Mouse (Mus musculus) R1 (cell line): Measurements from ENCODE around the gene D11Wsu47e.
A peak's percentile ranks its signal among the peaks of the same experiment; 100 is the strongest.

Experiments used
- DNase-seq: peaks from one replicate; pipeline ENCODE4 v3.0.0-alpha.2; 2018; ENCODE audit warnings: low read depth, low spot score

Gene D11Wsu47e

DNA sequence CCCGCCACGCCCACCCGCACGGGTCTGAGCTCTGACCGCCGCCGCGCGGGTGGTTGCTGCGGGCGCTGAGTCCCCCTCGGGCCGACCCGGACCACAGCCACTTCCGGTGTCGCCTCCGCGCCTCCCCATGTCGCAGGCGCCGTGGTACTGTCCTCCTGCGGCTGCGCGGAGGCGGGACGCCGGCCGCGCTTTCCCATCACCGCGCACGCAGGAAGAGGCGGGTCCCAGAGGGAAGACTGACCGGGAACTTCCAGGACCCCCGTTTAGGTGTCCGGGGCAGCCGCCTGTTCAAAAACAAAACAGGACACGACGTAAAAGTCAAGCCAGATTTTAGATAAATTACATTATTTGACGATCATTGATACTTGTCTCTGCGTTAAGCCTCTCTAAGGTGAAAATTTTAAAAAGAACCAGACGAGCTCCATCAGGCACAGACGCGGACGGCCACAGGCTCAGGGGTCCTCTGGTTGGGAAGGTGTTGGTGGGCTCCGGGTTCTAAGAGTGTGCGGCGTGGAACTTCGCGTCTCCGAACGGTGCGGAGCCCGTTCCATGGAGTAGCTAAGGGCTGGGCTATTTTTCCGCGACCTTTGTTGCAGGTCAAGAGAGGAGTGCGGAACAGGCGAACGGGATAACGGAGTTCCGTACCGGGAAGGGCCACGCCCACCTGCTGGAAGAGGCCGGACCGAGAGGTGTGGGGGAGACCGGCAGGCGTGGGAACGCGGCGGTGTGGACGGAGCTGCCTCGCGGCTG, at the start of gene D11Wsu47e, which contains the start of gene Fam104a:
Gene D11Wsu47e, plus strand, starts transcription at position 456 of the 750 bp plus-strand sequence.
Gene Fam104a, minus strand, starts transcription at position 199 of the 750 bp plus-strand sequence.
- DNase-seq: peak; percentile 94

- no peak for DNase-seq
Measured at GRCm38 (mm10) chr11:113634699-113635121, 49.5 kb upstream of the D11Wsu47e start.

DNA sequence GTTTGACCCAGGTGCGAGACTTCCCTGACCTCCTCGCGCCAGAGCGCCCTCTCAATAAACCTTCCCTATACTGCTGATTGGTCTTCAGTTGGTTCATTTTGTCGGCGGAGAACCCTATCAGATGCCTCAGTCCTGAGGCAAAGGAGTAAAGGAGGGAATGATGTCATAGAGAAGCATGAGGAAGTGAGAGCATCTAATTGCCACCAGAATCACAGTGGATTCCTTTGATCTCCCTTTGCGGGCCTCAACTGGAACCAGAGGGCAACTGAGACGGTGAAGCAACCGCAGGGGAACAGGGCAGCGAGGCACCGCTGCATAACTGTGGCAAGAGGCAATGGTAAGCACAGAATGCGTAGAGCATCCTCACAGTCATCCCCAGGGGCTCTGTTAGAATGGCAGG, 45.5 kb upstream of the D11Wsu47e start:
- DNase-seq: no peak

DNA sequence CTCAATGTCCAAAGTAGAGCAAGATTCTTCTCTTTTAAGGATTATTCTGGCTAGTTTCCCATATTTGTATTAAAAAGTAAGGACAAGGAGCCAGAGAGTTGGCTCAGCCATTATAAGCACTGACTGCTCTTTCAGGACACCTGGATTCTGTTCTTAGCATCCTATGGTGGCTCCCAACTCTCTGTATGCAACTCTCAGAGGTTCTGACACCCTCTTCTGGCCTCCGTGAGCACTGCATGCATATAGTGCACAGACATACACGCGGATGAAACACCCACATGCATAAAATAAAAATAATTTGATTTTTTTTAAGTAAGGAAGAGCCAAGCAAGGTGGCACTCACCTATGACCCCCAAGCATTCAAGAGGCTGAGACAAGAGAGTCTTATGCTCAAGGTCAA, 39.0 kb upstream of the D11Wsu47e start:
- peak; percentile 51 for DNase-seq

- peak; percentile 84 for DNase-seq
Measured at GRCm38 (mm10) chr11:113648152-113648551, 36.1 kb upstream of the D11Wsu47e start.

DNA sequence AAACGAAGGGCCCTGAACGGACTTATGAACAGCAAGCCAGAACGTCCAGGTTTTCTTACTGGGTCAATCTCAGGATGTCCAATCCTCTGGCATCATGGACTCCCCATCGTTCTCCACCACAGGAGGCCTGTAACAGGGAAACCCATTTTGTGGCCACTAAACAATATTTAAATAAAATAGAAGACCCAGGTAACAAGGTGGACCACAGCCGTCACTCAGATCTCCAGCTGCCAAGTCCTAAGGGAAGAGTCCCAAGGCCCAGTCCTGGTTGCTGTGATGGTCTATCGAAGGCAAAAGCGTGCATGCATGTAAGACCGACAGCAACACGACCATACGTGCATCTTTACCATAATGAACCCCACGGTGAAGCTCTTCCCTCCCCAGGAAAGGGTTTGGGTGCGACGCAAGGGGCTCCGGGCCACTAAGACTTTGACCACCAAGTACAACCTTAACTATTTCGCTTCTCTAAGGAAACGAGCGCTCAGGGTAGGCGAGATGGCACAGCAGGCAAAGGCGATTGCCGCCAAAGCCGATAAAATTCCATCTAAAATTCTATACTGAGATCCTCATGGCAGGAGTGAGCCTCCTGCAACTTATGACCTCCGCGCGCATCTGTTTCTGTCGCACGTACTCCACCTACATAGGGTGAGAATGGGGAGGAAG, 35.4 kb upstream of the D11Wsu47e start, which contains the start of gene Cog1:
Gene Cog1, plus strand, starts transcription at position 480 of the 663 bp plus-strand sequence.
- no peak for DNase-seq

GRCm38 (mm10) chr11:113649353-113650210, 34.6 kb upstream of the D11Wsu47e start, which contains the start of gene Slc39a11:
Slc39a11 (minus strand) TSS chr11:113650079.
- DNase-seq: peak; percentile 74

GRCm38 (mm10) chr11:113651206-113651906, 32.9 kb upstream of the D11Wsu47e start:
- DNase-seq: no peak

DNA sequence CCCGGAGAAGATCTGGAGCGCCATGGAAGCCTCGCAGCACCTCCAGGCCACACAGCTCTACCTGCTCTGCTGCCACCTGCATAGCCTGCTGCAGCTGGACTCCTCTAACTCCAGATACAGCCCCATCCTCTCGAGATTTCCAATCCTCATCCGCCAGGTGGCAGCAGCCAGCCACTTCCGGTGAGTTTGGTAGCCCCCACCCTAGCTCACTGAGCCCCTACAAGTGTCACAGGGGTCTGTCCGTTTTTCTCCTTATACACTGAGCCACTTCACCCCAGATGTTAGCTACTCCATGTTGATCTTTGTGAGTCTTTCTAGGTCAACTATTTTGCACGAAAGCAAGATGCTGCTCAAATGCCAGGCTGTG, 32.3 kb upstream of the D11Wsu47e start:
- DNase-seq: peak; percentile 80

GRCm38 (mm10) chr11:113652516-113652915, 31.7 kb upstream of the D11Wsu47e start:
- no peak for DNase-seq

GRCm38 (mm10) chr11:113654105-113654504, 30.1 kb upstream of the D11Wsu47e start:
- DNase-seq: no peak

DNA sequence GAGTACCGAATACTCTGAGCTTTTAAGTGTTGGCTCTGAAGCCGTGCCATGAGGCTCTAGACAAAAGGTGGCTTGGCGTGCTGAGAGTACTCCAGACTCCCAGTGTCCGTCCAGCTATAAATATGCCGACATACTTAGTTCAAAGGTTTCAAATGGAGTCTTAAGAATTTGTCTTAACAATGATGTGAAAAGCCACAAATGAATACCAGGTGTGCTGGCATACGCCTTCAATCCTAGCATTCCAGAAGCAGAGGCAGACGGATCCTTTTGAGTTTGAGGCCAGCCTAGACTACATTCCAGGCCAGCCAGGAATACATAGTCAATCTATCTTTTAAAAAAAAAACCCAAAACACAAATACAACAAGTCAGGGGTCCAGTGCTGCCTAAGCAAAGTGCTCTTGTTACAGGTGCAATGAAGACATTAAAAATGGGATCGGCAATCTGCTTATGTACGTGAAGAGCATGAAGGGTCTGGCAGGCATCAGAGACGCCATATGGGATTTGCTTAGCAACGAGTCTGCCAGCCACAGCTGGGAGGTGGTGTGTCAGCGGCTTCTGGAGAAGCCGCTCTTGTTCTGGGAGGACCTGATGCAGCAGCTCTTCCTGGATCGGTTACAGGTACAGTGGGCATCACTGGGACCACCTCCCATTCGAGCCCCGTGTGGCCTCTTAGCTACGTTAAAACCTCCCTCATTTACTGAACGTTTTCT, 29.5 kb upstream of the D11Wsu47e start:
- DNase-seq: no peak

- DNase-seq: no peak
Measured at GRCm38 (mm10) chr11:113656511-113656932, 27.7 kb upstream of the D11Wsu47e start.

- DNase-seq: no peak
Measured at GRCm38 (mm10) chr11:113657221-113657620, 27.0 kb upstream of the D11Wsu47e start.

DNA sequence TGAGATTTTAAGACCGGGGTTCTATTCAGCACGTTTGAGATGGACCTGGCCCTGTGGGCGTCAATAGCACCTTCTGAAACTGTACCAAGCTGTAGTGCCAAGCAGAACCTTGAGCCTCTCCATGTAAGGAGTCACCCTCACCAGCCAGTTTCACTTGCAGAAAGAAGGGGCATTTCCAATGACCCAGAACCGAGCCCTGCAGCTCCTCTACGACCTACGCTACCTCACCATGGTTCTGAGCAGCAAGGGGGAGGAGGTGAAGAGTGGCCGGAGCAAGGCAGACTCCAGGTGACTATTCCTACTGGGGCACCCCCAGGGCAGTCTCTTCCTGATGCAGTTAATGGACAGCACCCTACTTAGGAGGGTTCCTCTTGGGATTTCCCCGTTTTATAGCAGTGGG, 25.9 kb upstream of the D11Wsu47e start:
- DNase-seq: no peak

DNA sequence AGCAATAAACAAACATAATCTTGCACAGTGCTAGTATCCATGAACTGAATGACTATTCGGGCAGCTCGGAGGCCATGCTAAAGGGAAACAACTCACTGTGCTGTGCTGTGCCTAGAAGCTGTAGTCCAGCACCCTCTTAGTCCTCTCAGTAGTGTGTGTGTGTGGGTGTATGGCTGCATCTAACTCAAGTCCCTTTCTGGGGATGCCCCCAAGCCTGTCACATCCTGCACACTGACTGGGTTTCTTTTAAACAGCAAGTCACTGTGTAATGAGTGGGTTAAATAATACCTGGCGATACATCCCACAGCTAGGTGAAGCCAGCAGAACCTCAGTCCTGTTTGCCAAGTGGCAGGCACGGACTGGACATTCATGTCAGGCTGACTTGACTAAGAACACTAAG, 25.4 kb upstream of the D11Wsu47e start:
- no peak for DNase-seq

DNA sequence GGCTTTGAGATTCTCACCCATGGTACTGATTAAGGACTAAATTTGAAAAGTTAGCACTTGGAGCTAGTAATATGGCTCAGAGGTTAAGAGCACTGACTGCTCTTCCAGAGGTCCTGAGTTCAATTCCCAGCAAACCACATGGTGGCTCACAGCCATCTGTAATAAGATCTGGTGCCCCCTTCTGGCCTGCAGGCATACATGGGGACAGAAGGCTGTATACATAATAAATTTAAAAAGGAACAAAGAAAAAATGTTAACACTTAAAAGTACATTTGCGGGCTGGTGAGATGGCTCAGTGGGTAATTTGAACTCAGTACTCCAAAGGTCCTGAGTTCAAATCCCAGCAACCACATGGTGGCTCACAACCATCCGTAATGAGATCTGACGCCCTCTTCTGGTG, 24.0 kb upstream of the D11Wsu47e start:
- peak; percentile 37 for DNase-seq

GRCm38 (mm10) chr11:113660940-113661339, 23.3 kb upstream of the D11Wsu47e start:
- no peak for DNase-seq

DNA sequence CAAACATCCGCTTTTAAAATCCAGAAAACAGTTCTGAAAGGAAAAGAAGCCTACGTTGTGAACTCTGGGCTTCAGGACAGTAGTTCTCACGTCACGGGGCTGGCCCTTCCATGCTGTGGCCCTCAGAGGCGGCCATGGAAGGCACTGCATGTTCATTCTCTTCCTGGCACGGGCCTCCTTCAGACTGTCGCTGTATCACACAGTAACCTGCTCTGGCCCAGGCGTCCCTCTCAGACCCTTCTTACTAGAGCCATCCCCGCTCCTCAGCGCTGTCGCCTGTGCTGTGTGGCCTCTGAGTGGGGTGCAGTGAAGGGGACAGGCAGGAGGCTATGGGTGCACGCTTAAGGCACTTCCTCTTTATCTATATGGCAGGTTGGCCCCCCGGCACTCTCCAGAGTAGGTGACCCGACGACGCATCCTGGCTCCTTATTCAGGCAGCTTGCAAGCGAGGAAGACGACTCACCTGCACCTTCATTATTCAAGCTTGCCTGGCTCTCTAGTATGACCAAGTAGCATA, 22.3 kb upstream of the D11Wsu47e start:
- no peak for DNase-seq

GRCm38 (mm10) chr11:113664279-113664678, 19.9 kb upstream of the D11Wsu47e start:
- no peak for DNase-seq
